Mouse (Mus musculus): ENCODE measurements at regions not wholly inside any gene's neighbourhood (a gene's known extent, or its start where the extent isn't known, plus 50 kb on each side); places are given as distances from the start of the nearest gene placed in this dataset. TPM values are rescaled to one million over a fixed set of nuclear protein-coding genes. Genes with fewer than 3 reads are reported as not detected.
A peak's percentile ranks its signal among the peaks of the same experiment; 100 is the strongest.

DNA sequence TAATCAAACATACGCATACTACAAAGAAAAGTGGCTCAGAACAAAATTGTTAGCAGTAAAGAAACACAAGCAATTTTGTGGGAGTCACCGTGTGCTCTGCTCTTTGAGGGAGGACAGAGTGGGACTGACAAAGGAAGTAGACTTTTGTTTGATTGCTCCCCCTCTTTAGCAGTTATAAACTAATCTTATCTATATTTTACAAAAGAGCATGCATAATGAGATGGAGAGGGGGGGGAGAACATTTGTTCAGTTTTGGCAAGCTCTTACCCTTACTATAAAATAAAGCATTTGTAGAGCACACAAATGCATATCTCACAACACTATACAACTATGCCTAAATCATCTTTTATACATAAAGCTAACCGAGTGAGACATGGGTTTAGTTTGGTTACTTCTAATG is 332.9 kb downstream of the Tex13c3 start:
- Histone ChIP-seq H3K9ac (ENCODE audit: low read length) (no peak overlapping the region), H3K4me3 (ENCODE audit: low read length) (no peak overlapping the region), H3K4me2 (ENCODE audit: low read depth, low read length) (no peak overlapping the region), H3K27ac (ENCODE audit: low read length) (no peak overlapping the region), H3K9me3 (replicated peaks; ENCODE audit: control insufficient read depth, low read length) (no peaks in the 10 kb centered on the region), H3K4me1 (ENCODE audit: control insufficient read depth, insufficient read depth, low read length) (no peaks in the 10 kb centered on the region), H3K27me3 (ENCODE audit: control insufficient read depth, insufficient read depth, low read length) (no peaks in the 10 kb centered on the region), H3K36me3 (ENCODE audit: control insufficient read depth, insufficient read depth) (no peaks in the 10 kb centered on the region)
- no peak for ATAC-seq (replicated peaks; ENCODE audit: extremely low read depth, insufficient read depth, low FRiP score)
- WGBS, result 70% methylated on average over 3 of the region's 3 CpGs

DNA sequence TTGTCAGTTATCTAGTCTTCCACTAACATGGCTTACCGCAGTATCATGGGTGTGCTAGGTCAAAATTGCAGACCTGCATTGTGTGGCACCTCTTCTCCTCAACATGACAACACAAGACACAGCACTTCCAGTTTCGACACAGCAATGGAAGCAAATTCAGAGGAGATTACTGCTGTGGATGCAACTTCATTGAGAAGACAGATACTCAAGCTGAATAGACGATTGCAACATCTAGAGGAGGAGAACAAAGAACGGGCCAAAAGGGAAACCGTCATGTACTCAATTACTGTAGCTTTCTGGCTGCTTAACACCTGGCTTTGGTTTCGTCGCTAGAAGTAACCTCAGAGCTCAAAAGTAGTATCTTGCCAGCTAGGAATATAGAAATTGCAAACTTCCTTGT is 368.4 kb downstream of the Tex13c3 start:
- 77% methylated on average over 7 of the region's 7 CpGs for WGBS
- H3K36me3 ChIP-seq (ENCODE audit: control insufficient read depth, insufficient read depth), result no peaks in the 10 kb centered on the region
- H3K4me1 ChIP-seq (ENCODE audit: control insufficient read depth, insufficient read depth, low read length), result no peaks in the 10 kb centered on the region
- H3K27me3 ChIP-seq (ENCODE audit: control insufficient read depth, insufficient read depth, low read length), result no peaks in the 10 kb centered on the region
- H3K4me3 ChIP-seq (ENCODE audit: low read length), result no peak overlapping the region
- H3K4me2 ChIP-seq (ENCODE audit: low read depth, low read length), result no peak overlapping the region
- no peak for ATAC-seq (replicated peaks; ENCODE audit: extremely low read depth, insufficient read depth, low FRiP score)
- H3K9me3 ChIP-seq (replicated peaks; ENCODE audit: control insufficient read depth, low read length), result no peaks in the 10 kb centered on the region; the same call in 1 of the 2 replicates
- H3K9ac ChIP-seq (ENCODE audit: low read length), result no peak overlapping the region
- H3K27ac ChIP-seq (ENCODE audit: low read length), result no peak overlapping the region

DNA sequence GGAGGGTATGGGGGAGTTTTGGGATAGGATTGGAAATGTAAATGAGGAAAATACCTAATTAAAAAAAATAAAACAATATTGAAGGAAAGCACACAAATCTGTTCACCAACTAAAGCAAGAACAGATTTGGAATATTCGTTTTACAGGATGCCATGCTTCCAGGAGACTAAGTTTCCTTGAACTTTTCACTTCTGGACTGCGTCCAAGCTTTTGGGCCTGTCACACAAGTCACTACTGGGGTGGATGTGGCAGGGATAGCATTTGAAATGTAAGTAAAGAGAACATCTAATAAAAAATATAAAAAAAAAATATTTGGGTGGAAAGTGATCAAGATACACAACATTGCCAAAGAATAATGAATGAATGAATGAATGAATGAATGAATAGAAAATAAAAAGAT is 378.2 kb downstream of the Tex13c3 start:
- no peak overlapping the region for H3K4me3 ChIP-seq (ENCODE audit: low read length)
- 58% methylated on average over 2 of the region's 2 CpGs for WGBS
- ATAC-seq (replicated peaks; ENCODE audit: extremely low read depth, insufficient read depth, low FRiP score), result no peak

DNA sequence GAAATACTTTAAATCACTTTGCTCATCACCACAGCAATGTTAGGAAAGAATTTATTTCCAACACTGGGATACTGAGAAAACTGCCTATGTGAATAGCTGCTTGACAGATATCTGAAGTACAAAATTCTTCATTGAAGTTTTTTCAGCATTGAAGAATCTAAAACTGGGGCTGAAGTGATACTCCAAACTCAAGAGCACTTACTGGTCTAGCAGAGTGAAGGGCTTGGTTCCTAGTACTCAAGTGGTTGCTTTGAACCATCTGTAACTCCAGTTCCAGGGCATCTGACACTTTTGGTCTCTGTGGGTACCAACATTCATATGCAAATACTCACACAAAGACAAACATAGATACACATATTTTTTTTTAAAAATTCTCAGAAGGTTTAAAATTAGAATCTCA is 385.2 kb downstream of the Tex13c3 start:
- H3K27ac ChIP-seq (ENCODE audit: low read length), result no peak overlapping the region
- no peaks in the 10 kb centered on the region for H3K27me3 ChIP-seq (ENCODE audit: control insufficient read depth, insufficient read depth, low read length)
- no peak overlapping the region for H3K4me2 ChIP-seq (ENCODE audit: low read depth, low read length)
- H3K4me3 ChIP-seq (ENCODE audit: low read length), result no peak overlapping the region
- no peaks in the 10 kb centered on the region for H3K4me1 ChIP-seq (ENCODE audit: control insufficient read depth, insufficient read depth, low read length)
- H3K36me3 ChIP-seq (ENCODE audit: control insufficient read depth, insufficient read depth), result no peaks in the 10 kb centered on the region
- no peak overlapping the region for H3K9ac ChIP-seq (ENCODE audit: low read length)
- ATAC-seq (replicated peaks; ENCODE audit: extremely low read depth, insufficient read depth, low FRiP score), result no peak
- no peaks in the 10 kb centered on the region for H3K9me3 ChIP-seq (replicated peaks; ENCODE audit: control insufficient read depth, low read length)

More for the DNA sequence above, 378.2 kb downstream of the Tex13c3 start:
- H3K9me3 ChIP-seq (replicated peaks; ENCODE audit: control insufficient read depth, low read length), result no peaks in the 10 kb centered on the region
- H3K27ac ChIP-seq (ENCODE audit: low read length), result no peak overlapping the region
- no peak overlapping the region for H3K4me2 ChIP-seq (ENCODE audit: low read depth, low read length)
- H3K4me1 ChIP-seq (ENCODE audit: control insufficient read depth, insufficient read depth, low read length), result no peaks in the 10 kb centered on the region
- no peak overlapping the region for H3K9ac ChIP-seq (ENCODE audit: low read length)
- H3K36me3 ChIP-seq (ENCODE audit: control insufficient read depth, insufficient read depth), result no peaks in the 10 kb centered on the region
- H3K27me3 ChIP-seq (ENCODE audit: control insufficient read depth, insufficient read depth, low read length), result no peaks in the 10 kb centered on the region

DNA sequence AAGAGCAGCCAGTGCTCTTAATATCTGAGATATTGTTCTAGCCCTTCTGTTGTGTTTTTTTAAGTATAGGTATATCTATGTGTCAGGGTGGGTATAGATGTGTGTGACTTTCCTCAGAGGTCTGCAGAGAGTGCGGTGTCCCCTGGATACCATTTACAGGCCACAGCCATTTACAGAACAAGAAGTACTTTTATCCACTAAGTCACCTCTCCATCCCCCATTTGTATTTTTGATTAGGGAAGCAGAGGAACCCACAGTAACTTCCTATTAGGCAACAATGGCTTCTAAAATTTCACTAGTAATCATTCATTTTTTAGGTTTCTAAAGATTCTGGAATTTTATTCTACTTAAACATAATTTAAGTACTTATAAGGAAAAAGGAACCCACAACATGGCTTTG is 396.7 kb downstream of the Tex13c3 start:
- H3K27ac ChIP-seq (ENCODE audit: low read length), result no peak overlapping the region
- no peak for ATAC-seq (replicated peaks; ENCODE audit: extremely low read depth, insufficient read depth, low FRiP score)
- H3K36me3 ChIP-seq (ENCODE audit: control insufficient read depth, insufficient read depth), result no peaks in the 10 kb centered on the region
- H3K27me3 ChIP-seq (ENCODE audit: control insufficient read depth, insufficient read depth, low read length), result no peaks in the 10 kb centered on the region
- no peak overlapping the region for H3K4me3 ChIP-seq (ENCODE audit: low read length)
- H3K4me2 ChIP-seq (ENCODE audit: low read depth, low read length), result no peak overlapping the region
- H3K9me3 ChIP-seq (replicated peaks; ENCODE audit: control insufficient read depth, low read length), result no peaks in the 10 kb centered on the region
- H3K4me1 ChIP-seq (ENCODE audit: control insufficient read depth, insufficient read depth, low read length), result no peaks in the 10 kb centered on the region
- H3K9ac ChIP-seq (ENCODE audit: low read length), result no peak overlapping the region
- 78% methylated on average over 1 of the region's 1 CpGs for WGBS

DNA sequence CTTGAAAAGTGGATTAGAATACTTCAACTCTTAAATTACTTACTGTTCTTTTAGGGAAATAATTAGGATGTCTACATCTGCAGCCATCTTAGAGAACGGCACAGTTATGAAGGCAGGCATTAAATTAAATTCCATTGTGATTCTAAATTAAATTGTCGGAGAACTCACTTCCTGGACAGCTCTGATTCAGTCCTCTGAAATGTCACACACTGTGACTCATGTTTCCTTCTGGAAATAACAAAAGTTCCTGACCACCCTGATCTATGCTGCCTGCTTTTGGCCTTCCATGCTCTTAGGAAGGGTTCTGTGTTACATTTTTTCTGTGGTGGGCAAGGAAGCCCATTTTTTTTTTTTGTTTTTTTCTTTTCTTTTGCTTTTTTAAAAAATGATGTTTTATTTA is 401.1 kb downstream of the Tex13c3 start:
- Histone ChIP-seq H3K36me3 (ENCODE audit: control insufficient read depth, insufficient read depth) (no peaks in the 10 kb centered on the region), H3K9ac (ENCODE audit: low read length) (no peak overlapping the region), H3K4me2 (ENCODE audit: low read depth, low read length) (no peak overlapping the region), H3K4me3 (ENCODE audit: low read length) (no peak overlapping the region), H3K27ac (ENCODE audit: low read length) (no peak overlapping the region), H3K4me1 (ENCODE audit: control insufficient read depth, insufficient read depth, low read length) (no peaks in the 10 kb centered on the region), H3K27me3 (ENCODE audit: control insufficient read depth, insufficient read depth, low read length) (no peaks in the 10 kb centered on the region), H3K9me3 (replicated peaks; ENCODE audit: control insufficient read depth, low read length) (no peaks in the 10 kb centered on the region)
- 52% methylated on average over 2 of the region's 2 CpGs for WGBS
- no peak for ATAC-seq (replicated peaks; ENCODE audit: extremely low read depth, insufficient read depth, low FRiP score)

MicroRNAs encoded in the stretch of these regions (microRNA counts, 519-probe panel; counts per million panel counts)
- 1,786 counts per million, percentile 13 among the panel's probes with 10 or more counts for microRNA mmu-miR-221
- microRNA mmu-miR-222, result not detected

Small RNAs in the stretch of these regions (microRNA-seq; reads per million reads assigned to microRNA genes)
- gene Mir221, result 88.0 reads per million, percentile 49 among the genes with 10 or more reads in this experiment
- gene Mir222, result 42.6 reads per million, percentile 42 among the genes with 10 or more reads in this experiment

Measured in heart, embryonic 16.5 days (tissue).